Mouse (Mus musculus) limb, embryonic 13.5 days (tissue): ENCODE data around the gene Tuba1c. TPM values are rescaled to one million over a fixed set of nuclear protein-coding genes. Genes with fewer than 3 reads are reported as not detected.
"Not testable (repeated sequence)": the region's sequence is repeated elsewhere in the genome, so short reads cannot be mapped to it uniquely, and the experiment has no call there.

Experiments
- ATAC-seq: fragments of 200-750 bp; cut with Nextera tagmentation; 2 replicates; pipeline ENCODE4 v1.8.0; 2017; ENCODE audit warnings: low read depth, moderate number of reproducible peaks, moderate TSS enrichment; ENCODE audit not compliant: low FRiP score
- H3K27ac ChIP-seq: fragments of 300-500 bp; sonication (generic); 2 replicates; pipeline ENCODE4 v1.5.1; 2015; ENCODE audit warnings: inconsistent platforms, mild to moderate bottlenecking, moderate library complexity
- H3K27me3 ChIP-seq: fragments of 300-500 bp; sonication (generic); 2 replicates; pipeline ENCODE4 v1.6.1; 2015; ENCODE audit warnings: mild to moderate bottlenecking, inconsistent platforms
- H3K36me3 ChIP-seq: fragments of 300-500 bp; sonication (generic); 2 replicates; pipeline ENCODE4 v1.6.1; 2015; ENCODE audit warnings: inconsistent platforms, mild to moderate bottlenecking, moderate library complexity
- H3K4me1 ChIP-seq: fragments of 300-500 bp; sonication (generic); 2 replicates; pipeline ENCODE4 v1.6.1; 2015; ENCODE audit warnings: inconsistent platforms
- H3K4me2 ChIP-seq: fragments of 300-500 bp; sonication (generic); replicated peaks from 2 replicates; pipeline ENCODE4 v1.6.1; 2015; ENCODE audit warnings: inconsistent platforms, mild to moderate bottlenecking, moderate library complexity
- H3K4me3 ChIP-seq: fragments of 300-500 bp; sonication (generic); 2 replicates; pipeline ENCODE4 v1.5.1; 2015; ENCODE audit warnings: moderate library complexity, mild to moderate bottlenecking, inconsistent platforms
- H3K9ac ChIP-seq: fragments of 300-500 bp; sonication (generic); 2 replicates; pipeline ENCODE4 v1.6.1; 2015; ENCODE audit warnings: mild to moderate bottlenecking, inconsistent platforms
- H3K9me3 ChIP-seq: fragments of 300-500 bp; sonication (generic); 2 replicates; pipeline ENCODE4 v1.6.1; 2016; ENCODE audit warnings: inconsistent platforms
- WGBS: fragments of 180-500 bp; shearing (Covaris S2); methylation state at CpG from one replicate; pipeline ENCODE4 v1.1.7; 2015; 5-methylcytosine and 5-hydroxymethylcytosine counted together
- polyA plus RNA-seq: library from polyadenylated mRNA; unstranded; fragments of >200 nt; fragmentation: Nextera tagmentation; extraction: Ambion mirVana; gene quantifications from 2 replicates; pipeline ENCODE4 v1.2.1, GENCODE M21; 2015

The Tuba1c gene
- polyA plus RNA-seq, 1 experiment from 2014 or later, result 149 TPM

DNA sequence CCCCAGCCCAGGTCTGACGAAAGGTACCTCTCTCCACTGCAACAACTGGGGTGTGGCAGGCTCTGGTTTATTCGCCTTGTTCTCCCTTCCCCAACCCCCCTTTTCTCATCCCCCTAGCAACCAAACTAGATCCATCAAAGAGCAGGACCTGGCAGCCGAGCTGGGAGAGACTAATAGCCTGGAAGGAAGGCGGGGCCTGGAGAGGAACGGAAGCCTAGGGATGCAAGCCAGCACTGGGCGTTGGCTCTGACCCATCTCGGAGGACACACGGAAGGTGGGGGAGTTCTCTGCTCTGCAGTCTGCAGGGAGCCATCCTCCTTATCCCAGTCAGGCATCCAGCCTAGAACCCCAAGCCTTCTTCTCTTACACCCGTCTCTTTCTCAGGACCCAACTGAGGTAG, 23.7 kb downstream of the Tuba1c start:
- ATAC-seq, result peak; percentile 49; the same call in 1 of the 2 replicates

DNA sequence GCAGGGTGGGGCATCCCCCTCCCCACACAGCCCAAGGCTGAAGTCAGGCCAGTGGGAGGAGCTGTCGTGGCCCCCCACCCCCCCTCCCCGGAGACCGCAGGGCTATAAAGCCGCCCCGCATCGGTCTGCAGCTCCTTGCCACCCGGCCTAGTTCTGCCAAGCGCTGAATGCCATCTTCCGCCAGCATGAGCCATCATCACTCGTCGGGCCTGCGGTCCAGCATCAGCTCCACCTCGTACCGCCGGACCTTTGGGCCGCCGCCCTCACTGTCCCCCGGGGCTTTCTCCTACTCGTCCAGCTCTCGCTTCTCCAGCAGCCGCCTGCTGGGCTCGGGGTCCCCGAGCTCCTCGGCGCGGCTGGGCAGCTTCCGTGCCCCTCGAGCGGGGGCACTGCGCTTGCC, 25.3 kb downstream of the Tuba1c start, which contains the start of gene Prph:
Gene Prph (plus strand): TSS at position 135 of the 400 bp plus-strand sequence.
- Histone ChIP-seq H3K36me3 (no peaks in the 10 kb centered on the region), H3K4me1 (peaks cover 37% of the 10 kb centered on the region), H3K9me3 (no peaks in the 10 kb centered on the region), H3K9ac (peak within 1 kb of the TSS; percentile 57), H3K4me3 (peak within 1 kb of the TSS; percentile 43), H3K4me2 (peak within 1 kb of the TSS; percentile 68), H3K27ac (no peak within 1 kb of the TSS), H3K27me3 (peaks cover 83% of the 10 kb centered on the region)
- no peak for ATAC-seq
- 3% methylated on average over 30 of the region's 30 CpGs for WGBS

More for the DNA sequence above, 23.7 kb downstream of the Tuba1c start:
- no peak overlapping the region for H3K27ac ChIP-seq
- H3K4me3 ChIP-seq, result no peak overlapping the region
- H3K4me2 ChIP-seq, result no peak overlapping the region
- H3K9me3 ChIP-seq, result no peaks in the 10 kb centered on the region
- H3K9ac ChIP-seq, result no peak overlapping the region
- peaks cover 68% of the 10 kb centered on the region for H3K27me3 ChIP-seq
- no peaks in the 10 kb centered on the region for H3K36me3 ChIP-seq
- 3% methylated on average over 9 of the region's 9 CpGs for WGBS
- H3K4me1 ChIP-seq, result peaks cover 37% of the 10 kb centered on the region

DNA sequence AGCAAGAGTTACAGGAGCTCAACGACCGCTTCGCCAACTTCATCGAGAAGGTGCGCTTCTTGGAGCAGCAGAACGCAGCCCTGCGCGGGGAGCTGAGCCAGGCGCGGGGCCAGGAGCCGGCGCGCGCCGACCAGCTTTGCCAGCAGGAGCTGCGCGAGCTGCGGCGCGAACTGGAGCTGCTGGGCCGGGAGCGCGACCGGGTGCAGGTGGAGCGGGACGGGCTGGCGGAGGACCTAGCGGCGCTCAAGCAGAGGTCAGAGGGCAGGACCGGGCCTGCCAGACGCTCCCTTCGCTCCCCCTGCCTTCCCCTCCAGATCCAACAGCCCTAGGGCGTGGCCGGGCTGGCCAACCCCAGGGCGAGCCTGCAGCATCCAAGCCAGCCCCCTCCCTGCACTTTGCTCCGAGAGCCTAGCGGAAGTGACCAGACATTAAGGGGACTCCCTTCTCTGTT, 25.8 kb downstream of the Tuba1c start:
- no peak for ATAC-seq
- peak overlapping the region; percentile 43 for H3K4me3 ChIP-seq
- H3K9ac ChIP-seq, result peak overlapping the region; percentile 57
- peaks cover 33% of the 10 kb centered on the region for H3K4me1 ChIP-seq
- no peaks in the 10 kb centered on the region for H3K36me3 ChIP-seq
- peaks cover 86% of the 10 kb centered on the region for H3K27me3 ChIP-seq
- peak overlapping the region; percentile 68 for H3K4me2 ChIP-seq
- H3K27ac ChIP-seq, result no peak overlapping the region
- no peaks in the 10 kb centered on the region for H3K9me3 ChIP-seq
- under 1% methylated on average over 37 of the region's 37 CpGs for WGBS

DNA sequence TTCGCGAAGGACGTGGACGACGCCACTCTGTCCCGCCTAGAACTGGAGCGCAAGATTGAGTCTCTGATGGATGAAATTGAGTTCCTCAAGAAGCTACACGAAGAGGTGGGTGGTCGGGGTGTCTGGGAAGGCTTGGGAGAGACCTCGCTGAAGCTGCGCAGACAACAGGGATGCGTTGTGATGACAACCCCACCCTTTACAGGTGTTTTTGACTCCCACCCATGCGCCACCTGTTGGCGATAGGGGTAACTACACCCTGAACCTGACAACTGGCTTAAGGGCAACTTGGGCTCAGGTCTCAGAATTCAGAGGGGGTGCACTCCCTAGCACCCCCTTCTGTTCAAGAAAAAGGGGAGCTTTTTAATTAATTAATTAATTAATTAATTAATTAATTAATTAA, 26.6 kb downstream of the Tuba1c start:
- no peaks in the 10 kb centered on the region for H3K9me3 ChIP-seq
- H3K27me3 ChIP-seq, result peaks cover 91% of the 10 kb centered on the region
- WGBS, result 6% methylated on average over 14 of the region's 14 CpGs
- ATAC-seq, result no peak
- H3K4me3 ChIP-seq, result peak overlapping the region; percentile 43; the same call in 1 of the 2 replicates
- peak overlapping the region; percentile 68; the same call in 1 of the 2 replicates for H3K4me2 ChIP-seq
- peaks cover 32% of the 10 kb centered on the region for H3K4me1 ChIP-seq
- no peak overlapping the region for H3K27ac ChIP-seq
- H3K36me3 ChIP-seq, result no peaks in the 10 kb centered on the region
- H3K9ac ChIP-seq, result no peak overlapping the region

DNA sequence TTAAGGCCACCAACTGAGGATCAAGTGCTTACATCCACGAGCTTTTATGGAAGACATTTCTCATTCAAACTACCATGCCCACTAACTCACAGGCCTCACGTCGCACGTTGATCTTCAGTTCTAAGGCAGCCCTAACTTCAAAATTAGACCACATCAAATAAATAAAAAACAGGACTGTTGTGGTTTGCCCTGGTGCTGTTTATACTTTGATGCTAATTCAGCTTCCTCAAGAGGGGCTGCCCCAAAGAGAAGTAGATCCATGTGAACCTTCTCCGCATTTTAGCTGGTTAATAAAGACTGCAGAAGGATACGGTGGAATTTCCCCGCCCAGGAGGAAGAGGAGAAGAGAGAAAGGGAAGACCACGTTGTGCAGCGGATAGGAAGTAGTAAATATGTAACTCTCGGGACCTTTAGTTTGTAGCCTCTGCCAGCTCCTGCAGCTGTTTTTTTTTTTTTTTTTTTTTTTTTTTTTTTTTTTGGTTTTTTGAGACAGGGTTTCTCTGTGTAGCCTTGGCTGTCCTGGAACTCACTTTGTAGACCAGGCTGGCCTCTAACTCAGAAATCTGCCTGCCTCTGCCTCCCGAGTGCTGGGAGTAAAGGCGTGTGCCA, 36.0 kb downstream of the Tuba1c start:
- no peak for ATAC-seq
- Histone ChIP-seq H3K9me3 (no peaks in the 10 kb centered on the region), H3K9ac (no peak overlapping the region), H3K4me1 (no peaks in the 10 kb centered on the region), H3K4me2 (no peak overlapping the region), H3K4me3 (no peak overlapping the region), H3K27ac (no peak overlapping the region), H3K27me3 (peaks cover 44% of the 10 kb centered on the region), H3K36me3 (no peaks in the 10 kb centered on the region)
- 74% methylated on average over 12 of the region's 12 CpGs for WGBS

DNA sequence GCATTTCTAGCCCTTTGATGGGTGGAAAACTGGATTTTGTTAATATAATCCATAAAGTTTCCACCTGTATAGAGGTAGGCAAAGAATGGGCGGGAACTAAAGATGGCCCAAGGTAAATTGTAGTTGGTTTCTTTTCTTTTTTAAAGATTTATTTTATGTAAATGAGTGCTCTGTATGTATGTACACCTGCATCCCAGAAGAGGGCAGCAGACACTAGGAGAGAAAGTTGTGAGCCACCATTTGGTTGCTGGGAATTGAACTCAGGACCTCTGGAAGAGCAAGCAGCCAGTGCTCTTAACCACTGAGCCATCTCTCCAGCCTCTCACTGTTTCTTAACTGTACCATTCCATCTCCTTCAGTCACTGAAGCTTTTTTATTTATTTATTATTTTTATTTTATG, 42.3 kb downstream of the Tuba1c start:
- Histone ChIP-seq H3K9me3 (no peaks in the 10 kb centered on the region), H3K9ac (no peak overlapping the region), H3K36me3 (peaks cover 6% of the 10 kb centered on the region), H3K4me1 (peaks cover 19% of the 10 kb centered on the region), H3K27ac (no peak overlapping the region), H3K4me3 (no peak overlapping the region), H3K27me3 (peaks cover 7% of the 10 kb centered on the region; the same call in 1 of the 2 replicates), H3K4me2 (no peak overlapping the region)
- ATAC-seq, result no peak
- 79% methylated on average over 1 of the region's 1 CpGs for WGBS

DNA sequence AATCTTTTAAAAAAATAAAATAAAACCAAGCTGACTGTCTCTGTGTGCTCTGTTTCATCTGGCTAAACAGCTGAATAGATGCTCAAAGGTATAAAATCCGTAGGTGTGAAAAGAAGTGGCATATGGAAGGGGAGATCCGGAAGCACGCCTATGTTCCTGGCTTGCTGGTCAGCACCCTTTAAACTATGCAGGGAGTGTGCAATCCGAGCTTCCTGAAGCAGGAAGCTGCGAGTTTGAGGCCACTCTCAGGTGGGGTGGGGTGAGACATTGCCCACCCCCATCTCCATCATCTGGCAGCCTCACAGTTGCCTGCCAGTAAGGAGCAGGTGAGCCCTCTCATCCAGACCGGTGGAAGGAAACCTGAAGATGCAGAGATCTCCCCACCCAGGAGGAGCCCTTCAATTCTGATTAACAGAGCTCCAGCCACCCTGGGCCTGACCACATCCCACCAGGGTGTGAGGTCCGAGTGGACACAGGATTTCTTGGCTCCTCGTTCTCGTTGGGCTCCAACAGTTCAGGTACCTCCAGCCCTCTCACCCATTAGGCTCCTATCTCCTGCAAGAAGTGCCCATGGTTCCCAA, 44.4 kb downstream of the Tuba1c start, which contains the start of gene Troap:
Gene Troap (plus strand): TSS at position 557 of the 581 bp plus-strand sequence.
- Histone ChIP-seq H3K9me3 (no peaks in the 10 kb centered on the region), H3K4me3 (peak within 1 kb of the TSS; percentile 69), H3K36me3 (peaks cover 24% of the 10 kb centered on the region), H3K27ac (peak within 1 kb of the TSS; percentile 93), H3K4me1 (peaks cover 19% of the 10 kb centered on the region), H3K4me2 (peak within 1 kb of the TSS; percentile 77), H3K9ac (peak within 1 kb of the TSS; percentile 76), H3K27me3 (peaks cover under 1% of the 10 kb centered on the region; the same call in 1 of the 2 replicates)
- ATAC-seq, result peak; percentile 4; the same call in 1 of the 2 replicates
- 15% methylated on average over 9 of the region's 9 CpGs for WGBS

DNA sequence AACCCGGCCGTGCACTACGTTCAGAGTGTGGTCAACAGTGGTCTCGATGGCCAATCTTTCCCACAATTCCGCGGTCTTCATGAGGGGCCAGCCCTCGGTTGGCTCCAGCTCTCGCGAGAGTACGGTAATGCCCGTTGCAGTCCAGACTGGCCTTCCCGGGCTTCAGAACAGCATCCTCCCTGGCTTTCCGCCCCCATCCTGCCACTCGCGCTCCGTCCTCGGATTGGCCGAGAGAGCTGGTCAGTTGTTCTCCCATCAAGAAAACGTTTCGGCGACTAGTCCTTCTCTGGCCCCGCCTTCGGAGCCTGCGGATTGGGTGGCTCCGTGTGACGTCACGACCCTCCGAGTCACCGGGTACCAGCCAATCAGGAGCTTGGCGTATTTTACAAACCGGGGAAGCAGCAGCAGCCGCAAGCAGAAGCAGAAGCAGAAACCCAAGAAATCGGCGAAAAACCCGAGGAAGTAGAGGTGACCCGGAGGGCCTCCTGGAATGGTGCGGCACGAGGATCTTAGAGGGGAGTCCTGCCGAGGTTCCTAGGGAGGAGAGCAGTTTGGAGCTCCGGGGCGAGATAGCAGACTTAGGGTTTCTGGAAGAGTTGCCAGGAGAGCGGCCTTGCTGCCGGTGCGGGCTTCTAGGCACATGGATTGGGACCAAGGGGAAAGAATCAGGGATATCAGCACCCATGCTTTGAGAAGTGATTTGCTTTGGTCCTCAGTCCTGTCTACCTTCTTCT, 45.1 kb downstream of the Tuba1c start:
- H3K36me3 ChIP-seq, result peaks cover 24% of the 10 kb centered on the region
- peak overlapping the region; percentile 77 for H3K4me2 ChIP-seq
- WGBS, result under 1% methylated on average over 44 of the region's 44 CpGs

DNA sequence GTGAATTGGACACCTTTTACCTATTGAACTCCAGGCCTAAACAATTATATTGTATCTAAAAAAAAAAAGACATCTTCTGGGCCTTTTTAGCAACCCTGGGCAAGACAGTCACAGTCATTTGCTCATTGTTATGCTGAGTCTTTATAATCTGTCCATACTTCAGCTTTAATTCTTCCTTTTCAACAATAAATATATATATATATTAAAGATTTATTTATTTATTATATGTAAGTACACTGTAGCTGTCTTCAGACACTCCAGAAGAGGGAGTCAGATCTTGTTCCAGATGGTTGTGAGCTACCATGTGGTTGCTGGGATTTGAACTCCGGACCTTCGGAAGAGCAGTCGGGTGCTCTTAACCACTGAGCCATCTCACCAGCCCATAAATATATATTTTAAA, 46.3 kb downstream of the Tuba1c start:
- ATAC-seq, H3K9me3 ChIP-seq, H3K27ac ChIP-seq, H3K27me3 ChIP-seq: not testable (repeated sequence)
- H3K4me1 ChIP-seq, result peaks cover 19% of the 10 kb centered on the region
- peak overlapping the region; percentile 77 for H3K4me2 ChIP-seq
- H3K9ac ChIP-seq, result peak overlapping the region; percentile 76; the same call in 1 of the 2 replicates
- H3K36me3 ChIP-seq, result peaks cover 36% of the 10 kb centered on the region
- H3K4me3 ChIP-seq, result peak overlapping the region; percentile 69
- 97% methylated on average over 3 of the region's 3 CpGs for WGBS

More for the DNA sequence above, 45.1 kb downstream of the Tuba1c start:
- Histone ChIP-seq H3K27ac (peak overlapping the region; percentile 93), H3K4me1 (peaks cover 19% of the 10 kb centered on the region), H3K27me3 (no peaks in the 10 kb centered on the region; the same call in 1 of the 2 replicates), H3K9me3 (no peaks in the 10 kb centered on the region), H3K4me3 (peak overlapping the region; percentile 69), H3K9ac (peak overlapping the region; percentile 76)
- peak; percentile 98 for ATAC-seq

DNA sequence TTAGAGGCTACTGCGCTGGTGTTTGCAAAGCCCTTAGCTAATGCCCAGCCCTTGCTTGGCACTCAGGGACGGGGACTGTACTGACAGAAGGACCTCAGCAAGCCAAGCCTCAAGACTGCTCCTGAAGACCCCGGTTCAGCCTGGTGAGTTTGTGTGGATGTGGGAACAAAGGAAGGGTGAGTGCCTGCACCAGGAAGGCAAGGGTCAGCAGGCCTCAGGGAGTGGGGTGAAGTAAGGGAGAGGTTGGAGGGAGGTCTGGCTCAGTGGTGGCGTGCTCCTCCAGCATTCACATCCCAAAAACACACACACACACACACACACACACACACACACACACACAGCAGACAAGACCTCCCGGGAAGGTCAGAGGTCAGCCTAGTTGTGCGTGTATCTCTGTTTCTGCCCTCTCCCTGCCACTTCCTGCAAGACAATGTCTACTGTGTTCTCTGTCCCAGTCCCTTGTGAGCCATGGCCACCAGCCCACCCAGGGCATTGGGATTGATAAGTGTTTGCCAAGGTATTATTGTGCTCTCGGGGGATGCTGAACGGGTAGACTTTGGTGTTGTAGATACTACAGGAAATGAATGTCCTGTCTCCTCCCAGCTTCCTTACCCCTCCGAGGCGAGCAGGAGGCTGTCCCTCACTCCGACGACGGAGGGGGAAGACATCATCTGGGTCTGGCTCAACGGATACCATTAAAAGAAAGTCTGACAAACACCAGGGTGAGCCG, 48.7 kb downstream of the Tuba1c start:
- ATAC-seq, result no peak

DNA sequence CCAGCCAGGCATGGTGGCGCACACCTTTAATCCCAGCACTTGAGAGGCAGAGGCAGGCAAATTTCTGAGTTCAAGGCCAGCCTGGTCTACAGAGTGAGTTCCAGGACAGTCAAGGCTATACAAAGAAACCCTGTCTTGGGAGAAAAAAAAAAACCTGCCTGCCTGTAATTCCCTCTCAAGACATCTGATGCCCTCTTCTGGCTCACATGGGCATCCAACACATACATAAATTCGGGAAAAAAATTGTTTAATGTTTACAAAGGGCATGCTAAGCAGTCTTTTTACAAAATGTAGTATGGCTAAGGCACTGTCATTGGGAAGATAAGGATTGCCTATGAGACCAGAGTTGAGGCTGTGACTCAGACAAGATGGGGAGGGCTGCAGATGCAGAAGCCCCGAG, 50.1 kb downstream of the Tuba1c start:
- Histone ChIP-seq H3K9me3 (no peaks in the 10 kb centered on the region), H3K27ac (no peak overlapping the region), H3K27me3 (peaks cover 26% of the 10 kb centered on the region), H3K36me3 (peaks cover 63% of the 10 kb centered on the region), H3K9ac (no peak overlapping the region), H3K4me2 (no peak overlapping the region), H3K4me1 (peaks cover 20% of the 10 kb centered on the region), H3K4me3 (no peak overlapping the region)
- 89% methylated on average over 3 of the region's 3 CpGs for WGBS
- ATAC-seq, result no peak

More for the DNA sequence above, 48.7 kb downstream of the Tuba1c start:
- no peak overlapping the region for H3K4me3 ChIP-seq
- peaks cover 59% of the 10 kb centered on the region for H3K36me3 ChIP-seq
- peaks cover 12% of the 10 kb centered on the region for H3K27me3 ChIP-seq
- no peaks in the 10 kb centered on the region for H3K9me3 ChIP-seq
- peaks cover 19% of the 10 kb centered on the region for H3K4me1 ChIP-seq
- no peak overlapping the region for H3K4me2 ChIP-seq
- H3K27ac ChIP-seq, result no peak overlapping the region
- 82% methylated on average over 15 of the region's 15 CpGs for WGBS
- 0 out of 2 replicates have a peak overlapping the region, but pooled peaks have one; percentile 0 for H3K9ac ChIP-seq
